Mouse (Mus musculus) liver, postnatal 0 days (tissue): ENCODE measurements around the gene Prkar1a. TPM values are rescaled to one million over a fixed set of nuclear protein-coding genes. Genes with fewer than 3 reads are reported as not detected.

ENCODE experiments used
- ATAC-seq: fragments of 200-750 bp; cut with Nextera tagmentation; 2 replicates; pipeline ENCODE4 v1.8.0; 2017; ENCODE audit warnings: mild to moderate bottlenecking, moderate library complexity
- DNase-seq: peaks from one replicate; pipeline ENCODE4 v3.0.0-alpha.2; 2016
- H3K27ac ChIP-seq: fragments of 300-500 bp; sonication (generic); 2 replicates; pipeline ENCODE4 v1.5.1; 2014; ENCODE audit warnings: antibody characterized with exemption, moderate library complexity, mild to moderate bottlenecking, low read depth
- H3K27me3 ChIP-seq: fragments of 300-500 bp; sonication (generic); 2 replicates; pipeline ENCODE4 v1.6.1; 2014; ENCODE audit warnings: low read length, control low read depth, mixed read lengths; ENCODE audit not compliant: insufficient read depth
- H3K36me3 ChIP-seq: fragments of 300-500 bp; sonication (generic); replicated peaks from 2 replicates; pipeline ENCODE4 v1.6.1; 2014; ENCODE audit warnings: mild to moderate bottlenecking, control low read depth, low read length, moderate library complexity, mixed read lengths; ENCODE audit not compliant: insufficient read depth
- H3K4me1 ChIP-seq: fragments of 300-500 bp; sonication (generic); 2 replicates; pipeline ENCODE4 v1.6.1; 2014; ENCODE audit warnings: antibody characterized with exemption, mild to moderate bottlenecking, control low read depth; ENCODE audit not compliant: insufficient read depth
- H3K4me2 ChIP-seq: fragments of 300-500 bp; sonication (generic); 2 replicates; pipeline ENCODE4 v1.6.1; 2014; ENCODE audit warnings: low read depth, mild to moderate bottlenecking, low read length, moderate library complexity, mixed read lengths
- H3K4me3 ChIP-seq: fragments of 300-500 bp; sonication (generic); 2 replicates; pipeline ENCODE4 v1.5.1; 2014; ENCODE audit warnings: low read depth, low read length
- H3K9ac ChIP-seq: fragments of 300-500 bp; sonication (generic); replicated peaks from 2 replicates; pipeline ENCODE4 v1.6.1; 2014; ENCODE audit warnings: mild to moderate bottlenecking, moderate library complexity
- H3K9me3 ChIP-seq: fragments of 300-500 bp; sonication (generic); 2 replicates; pipeline ENCODE4 v1.6.1; 2016; ENCODE audit warnings: mild to moderate bottlenecking, control low read depth, low read length, mixed read lengths
- CTCF ChIP-seq: sonication (generic); IDR thresholded peaks from 2 replicates; pipeline ENCODE4 v1.5.1; 2016; ENCODE audit warnings: antibody characterized with exemption, low read depth
- EP300 ChIP-seq: IDR thresholded peaks from 2 replicates; pipeline ENCODE4 v1.6.1; 2016; ENCODE audit warnings: antibody characterized with exemption, low read depth, mild to moderate bottlenecking
- WGBS: fragments of 180-500 bp; shearing (Covaris S2); extraction: QIAGEN DNeasy Blood & Tissue Kit; methylation state at CpG from one replicate; pipeline ENCODE4 v1.1.7; 2014; ENCODE audit not compliant: insufficient replicate concordance; 5-methylcytosine and 5-hydroxymethylcytosine counted together
- polyA plus RNA-seq: library from polyadenylated mRNA; unstranded; fragments of >200 nt; fragmentation: Nextera tagmentation; extraction: Ambion mirVana; gene quantifications from 2 replicates; pipeline ENCODE4 v1.2.1, GENCODE M21; 2015

Prkar1a gene
- polyA plus RNA-seq, 1 experiment from 2014 or later: 124 TPM

- Histone ChIP-seq H3K4me3 (no peak overlapping the region), H3K9me3 (no peaks in the 10 kb centered on the region), H3K36me3 (peaks cover 94% of the 10 kb centered on the region), H3K27ac (no peak overlapping the region), H3K9ac (no peak overlapping the region), H3K4me2 (no peak overlapping the region), H3K27me3 (no peaks in the 10 kb centered on the region), H3K4me1 (no peaks in the 10 kb centered on the region)
- ATAC-seq (no peak), DNase-seq (no peak)
- TF ChIP-seq CTCF: no peak
- TF ChIP-seq EP300: no peak
- 79% methylated on average over 13 of the region's 13 CpGs for WGBS
Measured at GRCm38 (mm10) chr11:109664293-109664692, 15.1 kb downstream of the Prkar1a start.

- no peak overlapping the region for H3K27ac ChIP-seq
- no peak overlapping the region for H3K4me2 ChIP-seq
- H3K4me3 ChIP-seq: no peak overlapping the region
- no peak overlapping the region for H3K9ac ChIP-seq
- no peaks in the 10 kb centered on the region for H3K27me3 ChIP-seq
- 85% methylated on average over 6 of the region's 6 CpGs for WGBS
- no peaks in the 10 kb centered on the region for H3K9me3 ChIP-seq
- DNase-seq (no peak), ATAC-seq (no peak)
- H3K4me1 ChIP-seq: no peaks in the 10 kb centered on the region
- TF ChIP-seq EP300 (no peak), CTCF (no peak)
- peaks cover 92% of the 10 kb centered on the region for H3K36me3 ChIP-seq
Measured at GRCm38 (mm10) chr11:109665424-109665823, 16.2 kb downstream of the Prkar1a start.

- no peak overlapping the region for H3K4me3 ChIP-seq
- 0 out of 2 replicates have a peak, but pooled peaks cover 3% of the 10 kb centered on the region for H3K4me1 ChIP-seq
- ATAC-seq: no peak
- peaks cover 86% of the 10 kb centered on the region for H3K36me3 ChIP-seq
- no peak overlapping the region for H3K27ac ChIP-seq
- WGBS: 91% methylated on average over 13 of the region's 13 CpGs
- DNase-seq: no peak
- no peaks in the 10 kb centered on the region for H3K27me3 ChIP-seq
- no peaks in the 10 kb centered on the region for H3K9me3 ChIP-seq
- no peak overlapping the region for H3K9ac ChIP-seq
- TF ChIP-seq CTCF (no peak), EP300 (no peak)
- H3K4me2 ChIP-seq: no peak overlapping the region
Measured at GRCm38 (mm10) chr11:109666411-109666810, 17.2 kb downstream of the Prkar1a start.

GRCm38 (mm10) chr11:109667371-109667770 lies 18.2 kb downstream of the Prkar1a start:
- ATAC-seq (no peak), DNase-seq (no peak)
- H3K4me3 ChIP-seq: no peak overlapping the region
- 0 out of 2 replicates have a peak, but pooled peaks cover 3% of the 10 kb centered on the region for H3K4me1 ChIP-seq
- no peaks in the 10 kb centered on the region for H3K27me3 ChIP-seq
- 86% methylated on average over 19 of the region's 19 CpGs for WGBS
- no peak overlapping the region for H3K27ac ChIP-seq
- H3K4me2 ChIP-seq: no peak overlapping the region
- TF ChIP-seq CTCF (no peak), EP300 (no peak)
- H3K36me3 ChIP-seq: peaks cover 78% of the 10 kb centered on the region
- H3K9me3 ChIP-seq: no peaks in the 10 kb centered on the region
- no peak overlapping the region for H3K9ac ChIP-seq

- Histone ChIP-seq H3K9ac (no peak overlapping the region), H3K27ac (no peak overlapping the region)
- TF ChIP-seq EP300: no peak
- no peak for TF ChIP-seq CTCF
Measured at GRCm38 (mm10) chr11:109668115-109668725, 19.0 kb downstream of the Prkar1a start.

GRCm38 (mm10) chr11:109669149-109669708 lies 20.0 kb downstream of the Prkar1a start:
- ATAC-seq (no peak), DNase-seq (no peak)
- 56% methylated on average over 8 of the region's 8 CpGs for WGBS
- H3K4me1 ChIP-seq: 0 out of 2 replicates have a peak, but pooled peaks cover 3% of the 10 kb centered on the region
- no peak overlapping the region for H3K27ac ChIP-seq
- H3K9me3 ChIP-seq: no peaks in the 10 kb centered on the region
- H3K9ac ChIP-seq: no peak overlapping the region
- no peak for TF ChIP-seq CTCF
- TF ChIP-seq EP300: peak; percentile 58; the same call in 1 of the 2 replicates
- H3K4me3 ChIP-seq: no peak overlapping the region
- H3K36me3 ChIP-seq: peaks cover 60% of the 10 kb centered on the region
- H3K27me3 ChIP-seq: no peaks in the 10 kb centered on the region
- no peak overlapping the region for H3K4me2 ChIP-seq

More at GRCm38 (mm10) chr11:109668115-109668725, 19.0 kb downstream of the Prkar1a start:
- Histone ChIP-seq H3K27me3 (no peaks in the 10 kb centered on the region), H3K4me2 (no peak overlapping the region), H3K9me3 (no peaks in the 10 kb centered on the region), H3K36me3 (peaks cover 70% of the 10 kb centered on the region), H3K4me1 (0 out of 2 replicates have a peak, but pooled peaks cover 3% of the 10 kb centered on the region), H3K4me3 (no peak overlapping the region)
- DNase-seq (no peak), ATAC-seq (no peak)
- 72% methylated on average over 8 of the region's 8 CpGs for WGBS
